ENCODE assay signal across 24 mouse cellular contexts in genomic region chr4:53525503-53525902, GRCm38 (mm10).
DNase-seq lines count a peak whose midpoint lies in the region; ATAC-seq and TF ChIP-seq lines count a peak whose summit lies in the region.
"Had no signal": no experiment of that assay in that cellular context is flagged by ENCODE, and none has a peak within 500 bp of the region (broad histone marks: within the 10 kb centered on the region; RNA-seq: fewer than 3 reads in every experiment).

No protein-coding gene starts in this region.

- no peaks in the 10 kb centered on the region for H3K4me1 ChIP-seq in olfactory bulb, adult 2 months (ENCODE audit: control insufficient read depth, insufficient read depth, low read length)
- H3K4me1 ChIP-seq: hindbrain, embryonic 12.5 days; lung, embryonic 15.5 days had no signal

- TF ChIP-seq POLR2A in olfactory bulb, adult 2 months (IDR thresholded peaks at IDR 0.05; ENCODE audit: insufficient read depth, low read depth, low read length), result no peak

- WGBS in olfactory bulb, adult 2 months, result 49% methylated on average over 6 of the region's 6 CpGs

- TF ChIP-seq CTCF in layer of hippocampus, adult 2 months (conservative IDR thresholded peaks at IDR 0.05), result no peak
- TF ChIP-seq CTCF in olfactory bulb, adult 2 months (IDR thresholded peaks at IDR 0.05; ENCODE audit: insufficient read depth, low read depth, low read length), result no peak

- peak overlapping the region; percentile 76 for H3K27ac ChIP-seq in layer of hippocampus, adult 2 months
- H3K27ac ChIP-seq in olfactory bulb, adult 2 months (ENCODE audit: insufficient read depth, low read depth, low read length), result peak overlapping the region; percentile 77
- H3K27ac ChIP-seq: heart, embryonic 10.5 days; heart, embryonic 15.5 days; hindbrain, embryonic 12.5 days; kidney, postnatal 0 days; limb, embryonic 13.5 days; lung, embryonic 15.5 days; midbrain, embryonic 12.5 days had no signal

- peak; percentile 54; the same call in 1 of the 2 replicates for ATAC-seq in cerebellum, adult (ENCODE audit: insufficient number of reproducible peaks, low FRiP score, low TSS enrichment)
- ATAC-seq: intestine, embryonic 16.5 days had no signal

- H3K4me3 ChIP-seq in layer of hippocampus, adult 2 months, result no peak overlapping the region
- H3K4me3 ChIP-seq in olfactory bulb, adult 2 months (ENCODE audit: insufficient read depth, low read depth, low read length), result no peak overlapping the region
- H3K4me3 ChIP-seq: erythroblast, embryonic 14.5 days; heart, embryonic 10.5 days; heart, embryonic 15.5 days; hindbrain, embryonic 12.5 days; limb, embryonic 13.5 days; lung, embryonic 15.5 days; midbrain, embryonic 12.5 days had no signal

- no peak for DNase-seq in cerebellum, adult 11-12 months
- no peak for DNase-seq in layer of hippocampus, adult 2 months (ENCODE audit: low spot score in 2 of 2)
- no peak for DNase-seq in layer of hippocampus, adult 9-11 months
- peak; percentile 62 for DNase-seq in MN1 (ENCODE audit: low spot score)
- DNase-seq in kidney, postnatal 25 days, result no peak
- DNase-seq: adrenal gland, postnatal 25 days; cerebellum, postnatal 14 days; gastrocnemius, postnatal 25 days; heart, adult 11 months; heart, postnatal 36 days; kidney, adult 8-10 months; retina, postnatal 1 day; right cerebral cortex, postnatal 14 days had no signal
